Mouse (Mus musculus) heart, adult 11 months (tissue): ENCODE results near the gene Cd63.

Experiments used
- DNase-seq: peaks from one replicate; pipeline ENCODE4 v3.0.0; 2022

Gene Cd63

DNA sequence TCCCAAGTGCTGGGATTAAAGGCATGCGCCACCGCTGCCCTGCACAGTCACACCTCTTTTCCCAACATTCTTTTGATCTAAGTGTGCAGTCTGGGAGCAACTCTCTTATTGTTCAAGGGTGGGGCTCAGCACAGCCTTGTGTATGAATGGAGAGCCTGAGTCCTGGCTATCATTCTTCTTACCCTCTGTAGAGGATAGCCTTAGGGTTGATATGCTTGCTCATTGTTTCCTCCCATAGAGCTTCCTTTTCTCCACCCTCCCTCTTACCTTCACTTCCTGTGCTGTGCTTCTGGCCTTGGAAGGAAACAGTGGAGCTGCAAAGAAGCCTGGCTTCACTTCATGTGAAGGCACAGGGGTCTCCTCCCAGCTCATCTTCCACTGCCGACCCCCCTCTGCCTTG, at the start of gene Cd63:
Gene Cd63, plus strand, starts transcription at position 292 of the 400 bp plus-strand sequence.
- peak; percentile 84 for DNase-seq

DNA sequence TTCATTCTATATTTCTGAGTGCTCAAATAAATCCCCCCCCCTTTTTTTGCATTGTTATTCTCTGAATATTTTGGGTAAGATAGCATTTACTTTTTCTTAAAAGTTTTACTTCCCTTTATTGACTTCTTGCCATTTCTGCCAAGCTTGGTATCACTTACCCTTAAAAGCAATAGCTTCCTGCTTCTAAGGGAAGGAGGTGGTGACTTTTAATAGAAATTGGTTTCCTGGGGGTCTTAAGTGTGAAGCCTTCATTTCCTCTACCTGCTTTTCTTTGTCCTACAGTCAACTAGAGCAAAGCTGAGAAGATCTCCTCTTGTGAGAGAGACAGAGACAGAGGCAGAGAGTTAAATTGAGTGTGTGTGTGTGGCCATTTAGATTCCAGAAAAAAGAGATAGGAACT, 39.6 kb upstream of the Cd63 start:
- no peak for DNase-seq

DNA sequence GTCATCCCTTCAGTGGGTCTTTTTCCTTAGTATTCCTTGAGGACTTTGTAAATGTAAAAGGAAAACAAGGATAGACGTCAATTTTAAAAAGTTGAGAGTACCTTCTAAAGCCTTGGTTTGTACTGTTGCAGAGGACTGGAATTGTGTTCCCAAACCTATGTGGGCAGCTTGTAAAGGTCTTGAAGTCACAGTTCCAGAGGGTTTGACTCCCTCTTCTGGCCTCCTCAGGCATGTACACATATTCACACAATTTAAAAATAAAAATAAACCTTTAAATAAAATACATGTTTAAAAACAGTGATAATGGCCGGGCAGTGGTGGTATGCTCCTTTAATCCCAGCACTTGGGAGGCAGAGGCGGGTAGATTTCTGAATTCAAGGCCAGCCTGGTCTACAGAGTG, 34.7 kb upstream of the Cd63 start:
- no peak for DNase-seq

DNA sequence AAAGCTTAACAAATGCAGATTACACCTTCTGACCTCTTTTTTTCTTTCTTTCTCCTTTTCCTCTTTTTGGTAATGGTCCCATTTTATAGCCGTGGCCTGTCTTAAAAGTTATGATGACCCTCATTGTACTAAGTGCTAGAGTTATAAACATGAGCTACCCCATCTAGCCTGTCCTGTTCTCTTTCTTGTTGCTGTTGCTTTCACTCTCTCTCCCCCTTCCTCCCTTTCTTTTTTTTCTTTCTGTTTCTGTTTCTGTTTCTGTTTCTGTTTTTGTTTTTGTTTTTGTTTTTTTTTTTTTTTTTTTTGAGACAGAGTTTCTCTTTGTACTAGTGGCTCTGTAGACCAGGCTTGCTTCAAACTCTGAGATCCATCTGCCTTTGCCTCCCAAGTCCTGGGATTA, 34.3 kb upstream of the Cd63 start:
- DNase-seq = no peak

DNA sequence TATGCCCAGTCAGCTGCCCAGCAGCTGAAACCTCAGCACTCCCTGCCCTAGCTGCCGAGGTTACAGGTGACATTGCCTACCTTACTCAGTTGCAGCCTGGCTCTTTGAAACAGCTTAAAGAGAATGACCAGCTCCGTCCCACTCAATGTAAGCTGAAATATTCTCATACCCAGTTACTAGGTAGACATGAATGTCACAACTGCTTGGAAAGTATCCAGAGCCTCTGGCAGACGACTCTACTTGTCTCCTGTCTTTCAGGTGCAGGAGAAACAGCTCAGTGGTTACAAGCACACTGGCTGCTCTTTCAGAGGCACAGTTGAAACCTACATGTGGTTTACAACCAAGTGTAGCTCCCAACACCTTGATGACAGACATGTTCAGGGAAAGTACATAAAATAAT, 30.4 kb upstream of the Cd63 start:
- DNase-seq = peak; percentile 53

DNA sequence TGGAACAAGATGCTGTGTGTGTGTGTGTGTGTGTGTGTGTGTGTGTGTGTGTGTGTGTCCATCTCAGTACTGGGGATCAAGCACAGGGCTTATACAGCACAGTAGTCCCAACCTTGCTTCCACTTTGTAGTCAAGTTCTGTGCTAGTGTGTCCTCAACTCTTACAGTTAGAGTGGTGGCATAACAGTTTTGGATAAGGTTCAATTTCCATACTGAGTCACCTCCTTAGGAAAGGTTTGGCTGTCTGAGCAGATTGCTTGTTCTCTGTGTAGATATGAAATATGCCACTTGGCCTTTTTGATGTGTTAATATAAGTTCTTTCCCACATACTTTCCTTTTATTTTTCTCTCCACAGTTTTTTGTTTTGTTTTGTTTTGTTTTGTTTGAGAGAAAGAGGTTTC, 22.5 kb upstream of the Cd63 start:
- no peak for DNase-seq

DNA sequence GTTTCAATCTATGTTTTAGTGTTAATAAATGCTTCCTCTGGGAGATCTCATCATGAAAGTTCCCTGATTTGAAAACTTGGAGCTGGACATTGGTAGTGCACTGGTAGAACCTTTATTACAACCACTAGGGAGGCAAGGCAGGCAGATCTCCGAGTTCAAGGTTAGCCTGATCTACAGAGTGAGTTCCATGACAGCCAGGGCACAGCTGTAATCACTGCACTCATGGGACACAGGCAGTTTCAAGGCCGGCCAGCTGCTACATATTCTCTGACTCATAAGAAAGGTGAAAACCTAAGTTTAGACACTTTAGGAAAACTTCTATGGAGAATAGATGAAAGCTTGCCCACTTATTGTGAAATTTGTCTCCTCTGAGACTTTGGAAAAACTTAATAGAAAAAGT, 22.0 kb upstream of the Cd63 start:
- DNase-seq = peak; percentile 39

DNA sequence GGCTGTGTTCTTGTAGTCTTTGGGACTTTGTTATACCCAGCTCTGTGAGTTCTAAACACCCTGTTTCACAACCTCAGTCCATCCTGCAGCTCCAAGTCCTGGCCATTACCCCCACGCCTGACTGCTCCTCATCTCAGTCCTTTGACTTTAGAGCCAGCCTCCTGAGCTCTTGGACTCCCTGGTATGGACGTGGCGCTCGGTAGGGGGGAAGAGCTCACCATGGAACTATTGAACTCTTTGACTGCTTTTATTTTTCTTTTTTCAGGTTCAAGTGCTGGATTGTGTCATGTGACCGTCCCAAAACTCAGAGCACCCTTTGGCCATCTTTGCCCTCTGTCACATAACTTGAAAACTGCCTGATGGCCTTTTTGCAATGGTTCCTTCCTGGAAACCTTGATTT, 18.7 kb upstream of the Cd63 start:
- peak; percentile 72 for DNase-seq

DNA sequence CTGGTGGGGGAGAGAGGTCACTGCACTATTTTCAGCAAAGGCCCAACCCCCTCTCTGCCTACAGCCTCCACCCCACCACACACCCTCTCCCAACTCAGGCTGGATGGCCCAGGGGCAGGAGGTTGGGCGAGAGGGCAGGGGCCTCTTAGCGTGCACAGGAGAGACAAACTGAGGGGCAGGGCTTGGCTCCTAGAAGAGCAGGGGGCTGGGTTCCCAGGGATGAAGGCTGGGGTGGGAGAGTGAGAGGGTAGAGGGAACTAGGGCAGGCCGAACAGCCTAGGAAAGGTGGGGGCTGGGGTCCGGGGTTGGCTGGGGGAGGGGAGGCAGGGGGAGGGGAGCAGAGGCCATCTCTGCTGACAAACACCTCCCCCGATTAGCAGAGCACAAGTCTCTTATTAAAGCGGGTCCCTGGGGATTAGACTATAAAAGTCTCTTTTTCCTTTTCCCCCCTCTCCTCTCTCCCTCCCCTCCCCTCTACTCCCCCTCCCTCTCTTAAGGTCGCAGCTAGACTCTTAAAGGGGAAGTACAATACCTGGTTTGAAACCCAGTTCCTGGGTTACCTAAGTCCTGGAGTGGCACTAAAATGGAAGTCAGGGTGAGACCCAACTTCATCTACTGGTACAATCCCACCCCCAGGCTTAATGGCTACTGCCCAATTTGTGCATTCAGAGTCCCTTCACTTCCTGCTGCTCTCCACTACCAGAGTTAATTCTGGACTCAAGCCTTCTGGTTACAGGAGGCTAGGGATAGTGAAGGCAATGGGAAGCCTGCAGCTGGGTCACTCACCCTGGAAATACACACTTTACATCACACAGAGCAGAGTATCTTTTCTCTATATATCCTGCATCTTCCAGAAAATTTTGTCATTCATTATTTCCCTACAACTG, 11.6 kb upstream of the Cd63 start:
- peak; percentile 90 for DNase-seq

DNA sequence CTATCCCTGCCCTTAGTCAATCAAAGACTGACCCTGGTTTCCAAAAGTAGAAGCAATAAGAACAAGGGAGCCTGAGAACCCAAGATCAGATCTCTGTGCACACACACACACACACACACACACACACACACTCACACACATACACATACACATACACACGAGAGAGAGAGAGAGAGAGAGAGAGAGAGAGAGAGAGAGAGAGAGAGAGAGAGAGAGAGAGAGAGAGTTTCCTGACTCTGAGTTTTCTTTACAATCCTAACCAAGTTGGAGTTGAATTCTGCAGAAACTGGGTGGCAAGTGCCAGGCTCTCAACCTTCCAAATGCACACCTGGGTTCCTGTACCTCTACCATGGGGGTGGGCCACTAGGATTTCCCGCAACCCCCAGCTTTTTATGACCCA, 10.9 kb upstream of the Cd63 start:
- no peak for DNase-seq

DNA sequence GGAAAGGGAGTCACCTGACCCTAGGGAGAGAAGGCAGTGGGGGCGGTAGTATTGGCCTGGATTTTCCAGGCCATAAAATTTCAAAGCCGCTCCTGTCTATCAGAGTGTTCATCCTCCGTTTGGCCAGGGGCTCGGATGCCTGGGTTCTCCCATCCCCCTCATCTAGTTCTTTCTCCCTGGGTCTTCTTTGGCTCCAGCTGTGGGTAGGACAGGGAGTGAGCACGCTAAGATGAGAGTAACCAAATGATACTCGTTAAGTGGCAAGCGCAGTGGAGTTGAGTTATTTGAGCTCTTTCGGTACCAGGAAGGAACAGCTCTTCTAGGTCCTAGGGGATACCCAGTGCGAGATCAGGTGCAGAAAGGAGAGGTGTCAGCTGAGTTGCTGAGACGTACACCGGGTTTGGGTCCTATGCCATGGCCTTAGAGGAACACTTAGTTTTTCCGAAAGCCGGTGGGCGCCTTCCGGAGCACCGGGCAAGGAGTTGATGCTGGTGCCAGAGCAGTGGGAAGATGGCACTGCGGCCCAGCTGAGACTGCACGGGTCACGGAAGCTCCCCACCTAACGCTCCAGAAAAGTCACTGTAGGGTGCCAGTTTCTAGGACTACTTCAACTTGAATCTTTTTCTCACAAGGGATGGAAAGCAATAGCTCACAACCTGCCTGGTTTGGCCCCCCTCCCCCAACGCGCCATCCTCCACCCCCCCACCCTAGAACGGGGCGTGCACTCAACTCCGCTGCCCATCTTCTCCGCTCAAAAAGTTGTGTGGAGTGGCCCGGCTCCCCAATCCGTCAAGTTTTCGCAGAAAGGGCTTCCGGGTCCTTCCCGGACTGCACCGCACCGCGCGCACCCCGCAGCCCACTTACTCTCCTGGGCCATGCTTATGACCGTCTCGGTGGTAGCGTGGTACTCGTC, 10.2 kb upstream of the Cd63 start:
- DNase-seq = peak; percentile 92

DNA sequence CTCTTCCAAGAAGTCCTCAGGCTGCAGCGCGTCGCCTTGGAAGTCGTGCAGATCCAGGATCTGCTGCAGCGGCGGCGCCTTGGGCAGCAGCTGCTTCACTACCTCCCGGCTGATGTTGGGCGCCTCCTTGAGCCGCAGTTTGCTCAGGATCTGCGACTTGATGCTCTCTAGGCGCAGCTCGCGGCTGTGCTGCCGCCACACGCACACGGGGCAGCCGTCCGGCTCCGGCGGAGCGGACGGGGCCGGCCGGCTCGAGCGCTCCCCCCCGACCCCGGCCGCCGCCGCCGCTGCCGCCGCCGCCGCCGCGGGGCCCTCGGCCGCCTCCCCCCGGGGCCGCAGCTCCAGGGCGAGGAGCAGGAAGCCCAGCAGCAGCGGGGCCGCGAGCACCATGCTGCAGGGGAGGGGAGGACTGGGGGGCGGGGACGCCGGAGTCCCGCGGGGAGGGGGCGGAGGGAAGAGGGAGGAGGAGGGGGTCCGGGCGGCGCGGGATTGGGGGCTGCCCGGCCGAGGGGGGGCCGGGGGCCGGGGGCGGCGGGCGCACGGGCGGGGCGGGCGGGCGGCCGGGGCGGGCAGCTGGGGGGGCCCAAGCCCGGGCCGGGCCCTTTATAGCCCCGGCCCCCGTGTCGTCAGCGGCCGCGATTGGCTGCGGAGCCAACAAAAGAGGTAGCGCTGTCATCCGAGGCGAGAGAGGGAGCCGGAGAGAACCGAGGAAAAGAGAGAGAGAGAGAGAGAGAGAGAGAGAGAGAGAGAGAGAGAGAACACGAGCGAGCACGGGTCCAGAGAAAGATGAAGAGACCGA, 9.3 kb upstream of the Cd63 start, which contains the start of gene Gdf11:
Gene Gdf11, minus strand, starts transcription at position 423 of the 799 bp plus-strand sequence.
- DNase-seq = peak; percentile 96

DNA sequence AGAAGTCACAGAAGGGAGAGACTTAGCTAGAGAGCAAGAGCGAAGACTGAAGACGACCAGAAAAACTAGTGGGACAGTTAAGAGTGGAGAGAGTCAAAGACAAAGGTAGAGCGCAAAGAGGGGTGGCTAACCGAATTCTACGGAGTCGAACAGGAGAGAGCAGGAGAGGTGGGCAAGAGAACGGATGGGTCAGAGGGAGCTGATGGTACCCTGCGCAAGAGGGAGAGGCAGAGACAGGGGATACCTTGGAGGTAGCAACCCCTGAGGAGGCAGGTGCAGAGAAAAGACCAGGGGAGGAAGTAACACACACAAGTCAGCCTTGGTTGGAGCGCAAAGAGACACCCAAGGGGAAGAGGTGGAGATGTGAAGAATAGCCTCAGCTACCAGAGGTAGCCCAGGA, 8.5 kb upstream of the Cd63 start:
- DNase-seq = peak; percentile 82

DNA sequence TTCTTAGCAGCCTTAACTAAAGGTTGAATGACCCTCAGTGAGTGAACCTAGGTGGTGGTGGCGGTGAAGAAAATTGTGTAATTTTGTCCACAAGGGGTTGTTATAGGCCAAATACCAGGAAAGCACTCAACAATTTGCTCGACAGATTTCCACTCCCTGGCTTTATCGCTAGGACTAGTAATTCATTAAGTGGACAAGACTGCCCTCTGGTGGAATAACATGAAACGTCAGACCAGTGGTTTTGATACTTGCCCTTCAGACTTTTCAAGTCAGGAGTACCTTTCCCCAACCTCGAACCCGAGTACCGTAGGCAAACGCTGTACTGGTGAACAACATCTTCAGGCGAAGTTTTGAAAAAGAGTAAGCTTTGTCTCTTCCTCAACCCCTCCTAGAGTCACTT, 5.4 kb upstream of the Cd63 start:
- peak; percentile 93 for DNase-seq

DNA sequence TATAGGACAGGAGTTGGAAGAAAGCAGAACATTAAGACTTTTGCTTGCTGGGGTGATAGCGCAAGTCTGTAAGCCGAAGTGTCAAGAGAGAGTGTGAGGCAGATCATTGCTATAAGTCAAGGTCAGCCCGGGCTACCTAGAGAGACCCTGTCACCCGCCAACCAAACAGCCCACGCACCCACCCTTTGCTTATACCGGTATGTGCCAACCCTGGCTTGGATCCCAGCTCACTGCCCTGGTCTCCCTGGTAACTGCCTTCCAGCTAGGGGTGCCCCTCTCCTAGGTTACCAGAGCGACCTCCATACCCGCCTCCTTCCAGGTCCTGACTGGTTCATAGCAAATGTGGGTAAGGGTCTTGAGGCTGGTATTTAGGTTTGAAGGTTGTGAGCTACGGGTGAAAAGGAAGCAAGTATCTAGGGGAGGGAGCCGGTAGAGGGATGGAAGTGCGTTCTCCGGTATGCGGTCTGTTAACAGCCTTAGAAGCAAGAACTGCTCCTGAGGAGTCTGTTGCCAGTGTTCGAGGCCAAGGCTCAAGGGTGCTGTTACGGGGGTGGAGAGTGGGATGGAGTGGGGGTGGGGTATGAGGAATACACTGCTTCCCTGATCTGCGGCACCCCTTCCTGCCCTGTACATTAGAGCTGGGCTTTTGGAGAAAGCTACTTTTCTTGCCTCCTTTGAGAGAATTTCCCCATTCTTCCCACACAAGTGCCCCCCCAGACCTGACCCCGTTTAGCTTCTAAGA, 4.7 kb upstream of the Cd63 start:
- DNase-seq = peak; percentile 94

DNA sequence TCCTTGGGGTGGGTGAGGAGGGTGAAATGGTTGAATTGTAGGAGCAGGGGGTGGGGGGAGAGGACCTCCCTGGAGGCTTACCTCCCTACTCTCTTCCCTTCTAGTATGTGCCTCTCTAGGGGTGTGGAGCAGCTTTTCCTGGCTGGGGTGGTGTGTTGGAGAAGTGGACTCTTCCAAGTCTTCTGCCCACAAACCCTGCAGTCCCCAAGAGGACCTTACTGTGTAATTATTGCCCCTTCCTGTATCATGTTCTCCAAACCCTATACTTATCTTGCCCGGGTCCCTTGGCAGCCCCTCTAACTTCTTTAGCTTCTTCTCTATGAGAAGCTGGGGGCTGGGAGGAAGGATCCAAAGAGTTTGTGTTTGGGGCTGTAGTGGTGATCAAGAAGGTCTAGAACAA, 4.0 kb upstream of the Cd63 start:
- no peak for DNase-seq

DNA sequence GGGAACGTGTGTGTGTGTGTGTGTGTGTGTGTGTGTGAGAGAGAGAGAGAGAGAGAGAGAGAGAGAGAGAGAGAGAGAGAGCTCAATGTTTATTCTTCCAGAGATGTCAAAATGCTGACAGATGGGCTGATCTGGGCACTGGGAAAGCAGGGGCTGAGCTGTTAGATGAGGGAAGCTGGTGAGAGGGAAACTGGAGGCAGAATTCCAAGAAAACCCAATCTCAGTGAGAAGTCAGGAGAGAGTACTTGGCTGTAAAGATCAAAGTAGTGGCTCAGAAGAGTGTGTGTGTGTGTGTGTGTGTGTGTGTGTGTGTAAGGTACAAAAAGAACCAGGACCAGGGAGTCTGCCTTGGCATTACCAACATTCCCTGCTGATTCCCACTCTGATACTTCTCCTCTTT, 3.3 kb upstream of the Cd63 start:
- no peak for DNase-seq

DNA sequence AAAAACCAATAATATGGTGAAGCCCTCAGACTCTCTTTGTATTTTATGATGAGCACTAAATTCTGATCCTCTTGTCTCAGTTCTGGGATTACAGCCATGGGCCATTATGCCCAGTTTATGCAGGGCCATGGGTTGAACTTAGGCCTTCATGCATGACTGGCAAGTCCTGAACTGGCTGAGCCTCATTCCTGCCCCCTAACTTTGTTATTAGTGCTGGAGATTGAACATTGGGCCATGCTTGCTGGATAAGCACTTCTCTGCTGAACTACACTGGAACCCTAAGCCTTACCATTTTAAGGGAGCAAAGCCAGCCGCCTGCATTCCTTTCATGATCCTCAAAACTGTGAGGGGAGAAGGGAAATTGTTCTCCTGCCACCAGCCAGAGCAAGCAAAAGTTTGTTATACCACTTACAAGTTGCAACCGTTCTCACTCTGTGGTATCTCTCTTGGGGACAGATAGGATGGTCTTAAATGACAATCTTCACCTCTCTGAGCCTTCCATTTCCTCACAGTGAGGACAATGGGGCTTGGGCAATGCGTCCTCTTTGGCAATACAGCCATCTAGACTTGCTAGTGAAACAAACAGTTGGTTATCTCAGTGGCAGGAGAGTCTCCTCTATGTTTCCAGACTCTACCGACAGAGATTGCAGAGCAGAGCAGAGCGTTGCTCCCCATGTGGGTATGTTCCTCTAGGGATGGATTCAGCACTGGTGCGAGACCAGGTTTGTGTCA, 864 bp upstream of the Cd63 start:
- no peak for DNase-seq

DNA sequence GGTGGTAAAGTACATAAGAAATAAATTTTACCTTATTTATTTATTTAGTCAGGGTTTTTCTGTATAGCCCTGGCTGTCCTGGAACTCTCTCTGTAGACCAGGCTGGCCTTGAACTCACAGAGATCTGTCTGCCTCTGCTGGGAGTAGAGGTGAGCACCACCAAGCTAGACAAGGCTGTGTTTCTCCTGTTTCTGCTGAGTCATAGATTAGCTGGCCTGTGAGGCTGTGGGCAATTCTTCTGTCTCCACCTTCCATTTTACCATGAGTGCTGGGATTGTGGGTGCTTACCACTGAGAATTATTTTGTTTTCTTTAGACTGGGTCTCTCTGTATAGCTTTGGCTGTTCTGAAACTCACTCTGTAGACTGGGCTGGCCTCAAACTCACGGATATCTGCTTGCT, 620 bp downstream of the Cd63 start:
- no peak for DNase-seq

DNA sequence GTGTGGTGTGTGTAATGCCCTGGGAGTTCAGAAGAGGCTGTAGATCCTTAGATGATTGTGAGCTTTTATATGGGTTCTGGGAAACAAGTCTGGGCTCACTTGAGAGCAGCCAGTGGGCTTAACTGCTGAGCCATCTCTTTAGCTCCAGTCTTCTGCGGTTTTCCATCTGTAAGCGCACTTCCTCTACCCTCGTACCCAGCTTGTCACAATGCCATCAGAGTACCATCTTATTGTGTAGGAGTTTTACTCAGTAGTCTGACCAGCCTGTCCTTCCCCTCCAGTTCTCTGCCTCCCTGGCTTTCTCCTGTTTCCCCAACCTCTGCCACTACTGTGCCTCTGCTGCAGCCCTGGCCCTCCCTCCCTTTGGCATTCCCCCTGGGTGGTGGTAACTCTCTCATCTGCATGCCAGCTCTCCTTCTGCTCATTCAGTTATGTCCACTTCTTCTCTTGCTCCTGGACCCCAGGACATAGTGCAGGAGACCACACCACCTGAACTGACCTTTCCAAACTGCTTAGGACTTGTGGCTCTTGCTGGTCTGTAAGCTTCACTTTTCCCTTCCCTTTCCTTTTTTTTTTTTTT, 1.7 kb downstream of the Cd63 start:
- DNase-seq = peak; percentile 90

DNA sequence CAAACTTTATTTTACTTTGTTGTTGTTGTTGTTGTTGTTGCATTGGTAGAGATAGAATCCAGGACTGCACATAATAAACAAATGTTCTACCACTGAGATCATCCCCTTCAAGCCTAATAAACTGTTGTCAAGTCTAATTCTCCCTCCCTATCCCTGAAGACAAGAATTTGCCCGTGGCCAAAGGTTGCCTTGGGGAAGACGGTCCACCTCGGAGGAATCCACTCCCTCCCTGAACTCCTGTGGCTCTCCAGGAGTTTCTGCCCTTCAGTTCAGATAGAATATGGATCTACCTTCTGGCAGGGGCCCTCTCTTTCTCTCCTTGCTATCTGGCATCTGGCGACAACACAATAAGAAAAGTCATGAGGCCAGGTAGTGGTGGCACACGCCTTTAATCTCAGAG, 4.0 kb downstream of the Cd63 start:
- DNase-seq = no peak
